Mouse (Mus musculus): ENCODE results near the gene Maged2.
"Not testable (repeated sequence)": the region's sequence is repeated elsewhere in the genome, so short reads cannot be mapped to it uniquely, and the experiment has no call there.

The Maged2 gene

DNA sequence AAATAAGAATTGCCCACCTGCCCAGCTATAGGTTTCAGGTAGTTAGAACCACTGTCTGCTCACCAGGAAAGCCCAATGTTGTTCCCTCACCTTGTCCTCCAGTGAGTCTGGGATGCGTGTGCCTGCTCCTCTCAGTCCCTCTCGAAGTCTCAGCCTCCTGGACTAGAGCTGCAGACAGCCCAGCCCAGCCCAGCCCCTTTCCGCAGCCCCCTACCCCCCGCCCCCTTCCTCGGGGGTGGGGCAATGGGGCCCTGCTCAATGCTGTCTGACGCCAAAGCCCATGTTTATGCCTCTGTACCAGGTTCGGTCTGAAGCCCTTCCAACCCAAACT is at the start of gene Maged2:
Gene Maged2, minus strand, starts transcription at position 207 of the 331 bp plus-strand sequence.
- no peak for DNase-seq (ENCODE audit: low spot score)

DNA sequence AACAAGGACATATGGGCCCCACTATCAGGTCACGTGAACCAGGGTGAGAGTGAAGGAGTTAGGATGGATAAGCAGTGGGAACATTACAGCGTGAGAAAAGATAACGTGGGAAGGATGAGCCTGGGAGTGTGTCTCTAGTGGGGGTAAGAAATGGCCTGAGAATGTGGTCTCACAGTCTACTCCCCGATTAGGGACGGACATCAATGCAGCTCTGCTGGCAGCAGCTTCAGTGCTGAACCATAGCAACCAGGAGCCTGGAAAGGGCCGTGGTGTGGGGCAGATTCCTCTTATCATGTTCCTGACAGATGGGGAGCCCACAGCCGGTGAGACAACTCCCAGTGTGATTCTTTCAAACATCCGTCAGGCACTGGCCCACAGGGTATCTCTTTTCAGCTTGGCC is 34.1 kb upstream of the Maged2 start:
- no peak for DNase-seq (ENCODE audit: low spot score)

DNA sequence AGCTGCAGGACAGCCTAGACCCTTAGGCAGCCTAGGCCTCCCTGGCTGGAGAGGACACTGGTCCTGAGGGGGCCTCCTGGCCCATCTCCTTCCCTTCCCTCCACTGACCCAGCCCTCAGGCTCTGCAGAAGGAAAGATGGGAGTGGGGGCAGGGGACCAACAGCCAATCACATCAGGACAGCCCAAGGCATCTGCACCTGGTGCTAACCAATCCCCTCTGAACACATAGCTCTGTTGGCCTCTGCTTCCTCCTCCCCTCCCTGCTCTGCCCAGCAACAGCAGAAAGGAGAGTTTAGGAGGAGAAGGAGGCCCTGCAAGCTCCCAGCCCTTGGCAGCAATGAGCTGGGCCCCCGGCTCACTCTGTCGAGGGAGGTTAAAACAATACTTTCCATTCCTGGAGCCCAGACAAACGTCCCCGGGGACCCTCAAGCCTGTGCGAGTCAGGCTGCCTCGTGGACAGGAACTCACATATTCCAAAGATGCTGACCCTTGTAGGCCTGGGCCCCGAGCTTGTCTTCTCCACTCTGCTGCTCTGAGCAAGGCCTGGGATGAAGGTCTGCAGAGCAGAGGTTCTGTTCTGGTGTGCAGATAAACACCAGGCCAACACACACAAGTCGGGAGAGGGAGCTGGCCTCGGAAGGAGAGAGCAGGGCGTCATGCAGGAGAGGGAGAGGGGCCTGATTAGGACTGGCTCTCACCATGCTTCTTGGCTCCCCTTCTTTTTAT is 31.5 kb upstream of the Maged2 start:
- not testable (repeated sequence) for DNase-seq (ENCODE audit: low spot score)

DNA sequence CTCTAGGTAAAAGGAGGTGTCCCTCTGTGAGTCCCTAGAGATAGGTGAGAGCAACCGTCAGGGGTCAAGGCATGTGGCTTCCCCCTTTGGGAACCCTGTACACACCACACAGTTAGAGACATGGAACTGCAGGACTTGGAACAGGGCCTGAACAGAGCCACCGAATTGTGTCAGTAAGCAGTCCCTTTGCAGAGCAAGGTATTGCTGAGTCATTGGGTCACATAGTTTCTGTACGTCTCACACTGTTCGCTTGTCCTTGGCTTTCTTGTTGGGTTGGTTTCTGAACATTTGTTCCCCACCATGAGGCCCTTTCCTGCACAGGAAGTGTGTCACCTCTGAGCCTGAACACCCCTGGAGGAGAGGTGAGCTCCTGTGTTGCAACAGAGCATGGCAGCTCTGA is 29.1 kb upstream of the Maged2 start:
- DNase-seq (ENCODE audit: low spot score): not testable (repeated sequence)

DNA sequence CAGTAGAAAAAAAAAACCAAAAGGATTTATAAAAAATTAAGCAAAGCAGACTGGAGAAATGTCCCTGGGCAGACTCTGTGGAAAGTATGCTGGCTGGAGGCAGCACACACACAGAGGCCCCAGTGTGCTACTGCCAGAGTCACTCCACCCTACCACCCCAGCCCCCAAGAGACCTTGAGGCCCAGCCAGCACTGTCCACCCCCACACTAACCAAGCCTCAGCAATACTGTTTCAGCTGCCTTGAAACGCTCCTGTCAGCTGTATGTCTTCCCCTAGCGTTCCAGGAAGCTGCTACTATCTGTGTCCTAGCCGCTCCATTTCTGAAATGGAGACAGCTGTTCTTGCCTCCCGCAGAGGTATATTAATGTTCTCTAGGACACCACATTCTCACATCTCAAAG is 16.2 kb upstream of the Maged2 start:
- DNase-seq (ENCODE audit: low spot score): no peak

DNA sequence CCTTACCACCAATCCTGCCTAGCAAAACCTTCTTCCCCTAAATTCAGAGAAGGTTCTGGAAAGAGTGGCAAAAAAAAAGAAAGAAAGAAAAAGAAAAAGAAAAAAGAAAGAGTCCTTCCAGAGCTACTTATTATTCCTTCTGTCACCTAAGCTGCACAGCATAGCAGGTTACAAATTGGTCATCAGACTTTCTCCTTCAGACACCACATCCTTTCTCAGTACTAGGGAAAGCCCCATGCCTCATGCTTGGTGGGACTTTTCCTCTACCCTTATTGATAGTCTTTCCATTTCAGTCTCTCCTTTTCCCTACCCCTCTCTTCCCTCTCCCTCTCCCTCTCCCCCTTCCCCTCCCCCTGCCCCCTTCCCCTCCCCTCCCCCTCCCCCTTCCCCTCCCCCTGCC is 3.1 kb upstream of the Maged2 start:
- DNase-seq (ENCODE audit: low spot score): no peak

DNA sequence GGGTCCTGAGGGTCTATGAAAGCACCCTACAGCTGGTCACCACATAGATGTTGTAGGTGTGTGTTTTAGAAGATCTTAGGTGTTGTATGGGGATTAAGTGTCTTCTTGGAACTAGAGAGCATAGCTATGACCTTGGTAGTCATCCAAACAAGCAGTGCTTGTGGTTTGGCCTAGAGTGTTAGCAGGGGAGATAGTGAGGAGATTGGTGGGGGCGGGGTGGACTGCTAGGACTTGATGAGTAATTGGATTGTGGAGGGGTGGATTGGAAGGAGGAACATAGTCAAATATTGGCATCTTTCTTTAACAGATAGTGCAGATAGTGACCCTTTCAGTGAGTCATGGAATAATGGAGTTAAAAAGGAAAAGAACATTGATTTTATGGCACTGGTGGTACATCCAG is 1.5 kb upstream of the Maged2 start:
- DNase-seq (ENCODE audit: low spot score): no peak

DNA sequence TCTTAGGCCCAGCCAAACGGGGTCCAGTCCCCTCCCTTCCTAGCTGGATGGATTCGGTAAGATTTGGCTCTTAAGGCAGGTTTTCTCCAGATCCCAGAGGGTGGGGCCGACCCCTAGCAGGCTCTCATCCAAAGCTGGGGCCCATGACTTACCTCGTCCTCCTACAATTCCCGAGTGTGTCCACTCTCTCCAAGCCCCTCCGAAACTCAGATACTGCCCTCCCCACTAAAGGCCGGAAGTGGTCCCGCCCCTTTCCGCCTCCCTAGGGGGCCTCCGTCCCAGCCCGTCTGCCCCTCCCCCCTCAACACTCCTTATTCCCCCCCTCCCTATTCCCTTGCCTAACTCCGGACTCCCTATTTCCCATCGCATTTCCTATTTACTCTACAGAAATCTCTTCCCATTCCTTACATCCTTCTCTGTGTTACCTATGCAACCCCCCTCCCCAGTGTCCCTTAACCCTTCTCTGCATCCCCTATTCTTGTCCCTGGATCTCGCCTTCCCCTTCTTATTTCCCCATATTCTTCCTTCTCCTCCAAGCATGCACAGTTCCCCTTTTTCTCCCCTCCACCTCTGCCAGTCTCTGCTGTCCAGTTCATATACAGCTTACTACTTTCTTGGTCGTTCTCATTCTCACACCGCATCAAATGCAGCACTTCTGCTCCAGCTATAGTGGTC is 544 bp downstream of the Maged2 start:
- no peak for DNase-seq (ENCODE audit: low spot score)

DNA sequence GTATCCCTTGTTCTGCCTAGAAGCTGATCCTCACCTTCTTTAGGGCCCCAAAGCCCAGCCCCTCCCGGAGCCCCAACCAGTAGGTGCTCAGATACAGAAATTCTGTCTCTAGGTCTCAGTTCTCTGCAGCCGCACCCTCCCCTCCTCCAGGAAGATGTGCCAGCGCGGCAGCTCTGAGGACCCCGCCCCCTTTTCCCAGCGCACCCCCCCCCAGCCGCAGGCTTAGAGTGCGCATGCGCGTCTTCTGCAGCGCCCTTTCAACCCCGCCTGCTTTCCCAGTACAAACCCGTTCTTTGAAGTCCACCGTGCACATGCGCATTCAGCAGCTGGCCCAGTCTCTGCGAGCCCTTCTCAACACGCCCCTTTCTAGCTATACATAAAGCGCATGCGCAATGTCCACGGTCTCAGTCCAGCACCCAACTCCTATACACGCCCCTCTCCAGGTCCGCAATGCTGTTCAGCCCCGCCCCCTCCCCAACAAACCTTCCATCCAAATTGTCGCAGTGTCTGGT is 1.3 kb downstream of the Maged2 start:
- DNase-seq (ENCODE audit: low spot score): peak; percentile 86

DNA sequence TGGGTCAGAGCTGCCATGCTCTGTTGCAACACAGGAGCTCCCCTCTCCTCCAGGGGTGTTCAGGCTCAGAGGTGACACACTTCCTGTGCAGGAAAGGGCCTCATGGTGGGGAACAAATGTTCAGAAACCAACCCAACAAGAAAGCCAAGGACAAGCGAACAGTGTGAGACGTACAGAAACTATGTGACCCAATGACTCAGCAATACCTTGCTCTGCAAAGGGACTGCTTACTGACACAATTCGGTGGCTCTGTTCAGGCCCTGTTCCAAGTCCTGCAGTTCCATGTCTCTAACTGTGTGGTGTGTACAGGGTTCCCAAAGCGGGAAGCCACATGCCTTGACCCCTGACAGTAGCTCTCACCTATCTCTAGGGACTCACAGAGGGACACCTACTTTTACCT is 13.2 kb downstream of the Maged2 start:
- not testable (repeated sequence) for DNase-seq (ENCODE audit: low spot score)

DNA sequence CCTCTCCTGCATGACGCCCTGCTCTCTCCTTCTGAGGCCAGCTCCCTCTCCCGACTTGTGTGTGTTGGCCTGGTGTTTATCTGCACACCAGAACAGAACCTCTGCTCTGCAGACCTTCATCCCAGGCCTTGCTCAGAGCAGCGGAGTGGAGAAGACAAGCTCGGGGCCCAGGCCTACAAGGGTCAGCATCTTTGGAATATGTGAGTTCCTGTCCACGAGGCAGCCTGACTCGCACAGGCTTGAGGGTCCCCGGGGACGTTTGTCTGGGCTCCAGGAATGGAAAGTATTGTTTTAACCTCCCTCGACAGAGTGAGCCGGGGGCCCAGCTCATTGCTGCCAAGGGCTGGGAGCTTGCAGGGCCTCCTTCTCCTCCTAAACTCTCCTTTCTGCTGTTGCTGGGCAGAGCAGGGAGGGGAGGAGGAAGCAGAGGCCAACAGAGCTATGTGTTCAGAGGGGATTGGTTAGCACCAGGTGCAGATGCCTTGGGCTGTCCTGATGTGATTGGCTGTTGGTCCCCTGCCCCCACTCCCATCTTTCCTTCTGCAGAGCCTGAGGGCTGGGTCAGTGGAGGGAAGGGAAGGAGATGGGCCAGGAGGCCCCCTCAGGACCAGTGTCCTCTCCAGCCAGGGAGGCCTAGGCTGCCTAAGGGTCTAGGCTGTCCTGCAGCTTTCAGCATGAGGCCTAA is 15.5 kb downstream of the Maged2 start:
- DNase-seq (ENCODE audit: low spot score): not testable (repeated sequence)
